Mouse (Mus musculus) bone marrow, adult 2 months (tissue): Measurements from ENCODE around the gene Stat2.

Experiments
- CTCF ChIP-seq: fragments of 200-500 bp; IDR thresholded peaks from 2 replicates; pipeline ENCODE4 v1.5.1; 2011; ENCODE audit warnings: low read length, control low read depth; ENCODE audit not compliant: control insufficient read depth, insufficient read depth
- POLR2A ChIP-seq: fragments of 200-500 bp; IDR thresholded peaks from 2 replicates; pipeline ENCODE4 v1.6.1; 2011; ENCODE audit warnings: low read depth, mild to moderate bottlenecking, control low read depth, low read length, borderline replicate concordance; ENCODE audit not compliant: control insufficient read depth

DNA sequence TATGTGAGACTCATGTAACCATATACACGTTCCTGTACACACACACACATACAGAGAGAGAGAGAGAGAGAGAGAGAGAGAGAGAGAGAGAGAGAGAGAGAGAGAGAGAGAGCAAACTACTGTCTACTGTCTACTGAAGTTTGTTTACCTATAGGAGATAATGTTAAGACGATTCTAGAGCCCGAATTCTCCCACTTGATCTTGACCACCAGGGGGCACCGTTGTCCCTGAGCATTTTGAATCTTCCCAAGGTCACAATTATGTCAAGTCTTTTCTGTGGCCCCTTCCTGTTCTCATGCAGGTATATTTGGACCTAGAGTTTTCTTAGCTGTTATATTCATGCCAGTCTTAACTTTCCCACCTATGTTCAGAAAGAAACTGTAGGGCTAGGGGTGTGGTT is 65.2 kb downstream of the Stat2 start:
- TF ChIP-seq CTCF: peak; percentile 72
- no peak for TF ChIP-seq POLR2A
